Mouse (Mus musculus) fibroblast of lung, adult 2 months (primary cell): ENCODE results near the gene Lat.
A peak's percentile ranks its signal among the peaks of the same experiment; 100 is the strongest.
"Not testable (repeated sequence)": the region's sequence is repeated elsewhere in the genome, so short reads cannot be mapped to it uniquely, and the experiment has no call there.

ENCODE experiments used
- DNase-seq: peaks from one replicate; pipeline ENCODE4 v3.0.0-alpha.2; 2011; ENCODE audit warnings: low read depth

Gene Lat

GRCm38 (mm10) chr7:126369393-126369792 is at the start of gene Lat:
Gene Lat (minus strand): TSS chr7:126369570.
- no peak for DNase-seq

GRCm38 (mm10) chr7:126418496-126418895 is 49.1 kb upstream of the Lat start:
- no peak for DNase-seq

GRCm38 (mm10) chr7:126417606-126418005 is 48.2 kb upstream of the Lat start:
- no peak for DNase-seq

- no peak for DNase-seq
Observed at GRCm38 (mm10) chr7:126417045-126417444, 47.7 kb upstream of the Lat start.

- DNase-seq, result no peak
Observed at GRCm38 (mm10) chr7:126416615-126417014, 47.2 kb upstream of the Lat start.

- no peak for DNase-seq
Observed at GRCm38 (mm10) chr7:126414725-126415124, 45.4 kb upstream of the Lat start, which contains the start of gene Cd19. Gene Cd19 (minus strand): TSS chr7:126414889.

- no peak for DNase-seq
Observed at GRCm38 (mm10) chr7:126411061-126411460, 41.7 kb upstream of the Lat start.

GRCm38 (mm10) chr7:126408686-126409085 is 39.3 kb upstream of the Lat start:
- DNase-seq, result no peak

- DNase-seq, result not testable (repeated sequence)
Observed at GRCm38 (mm10) chr7:126402518-126402917, 33.1 kb upstream of the Lat start.

- peak; percentile 32 for DNase-seq
Observed at GRCm38 (mm10) chr7:126399548-126399947, 30.2 kb upstream of the Lat start.

- no peak for DNase-seq
Observed at GRCm38 (mm10) chr7:126397822-126398221, 28.5 kb upstream of the Lat start.

- DNase-seq, result no peak
Observed at GRCm38 (mm10) chr7:126397221-126397620, 27.9 kb upstream of the Lat start.

- DNase-seq, result peak; percentile 99
Observed at GRCm38 (mm10) chr7:126396298-126397119, 27.1 kb upstream of the Lat start, which contains the start of gene Nfatc2ip. Gene Nfatc2ip (minus strand): TSS chr7:126396737.

GRCm38 (mm10) chr7:126392086-126392884 is 22.9 kb upstream of the Lat start:
- DNase-seq, result not testable (repeated sequence)

GRCm38 (mm10) chr7:126388185-126388584 is 18.8 kb upstream of the Lat start:
- no peak for DNase-seq

GRCm38 (mm10) chr7:126383565-126383964 is 14.2 kb upstream of the Lat start:
- DNase-seq, result no peak

- peak; percentile 94 for DNase-seq
Observed at GRCm38 (mm10) chr7:126377278-126378158, 8.1 kb upstream of the Lat start, which contains the start of gene Spns1. Gene Spns1 (minus strand): TSS chr7:126377450.

- DNase-seq, result no peak
Observed at GRCm38 (mm10) chr7:126376903-126377277, 7.5 kb upstream of the Lat start.

- no peak for DNase-seq
Observed at GRCm38 (mm10) chr7:126375012-126375411, 5.6 kb upstream of the Lat start.

- DNase-seq, result no peak
Observed at GRCm38 (mm10) chr7:126374526-126374925, 5.2 kb upstream of the Lat start.

GRCm38 (mm10) chr7:126373007-126373406 is 3.6 kb upstream of the Lat start:
- DNase-seq, result no peak

- DNase-seq, result no peak
Observed at GRCm38 (mm10) chr7:126368367-126368766, 1.0 kb downstream of the Lat start.
